Mouse (Mus musculus) midbrain, postnatal 0 days (tissue): ENCODE results near the gene Gna13. TPM values are rescaled to one million over a fixed set of nuclear protein-coding genes. Genes with fewer than 3 reads are reported as not detected.

ENCODE experiments used
- ATAC-seq: fragments of 200-750 bp; cut with Nextera tagmentation; 2 replicates; pipeline ENCODE4 v1.8.0; 2017; ENCODE audit warnings: moderate number of reproducible peaks, mild to moderate bottlenecking, moderate TSS enrichment, moderate library complexity; ENCODE audit not compliant: low FRiP score
- DNase-seq: peaks from one replicate; pipeline ENCODE4 v3.0.0-alpha.2; 2015; ENCODE audit warnings: low spot score
- H3K27ac ChIP-seq: fragments of 300-500 bp; sonication (generic); 2 replicates; pipeline ENCODE4 v1.5.1; 2014; ENCODE audit warnings: low read depth, mild to moderate bottlenecking, low read length, mixed read lengths
- H3K27me3 ChIP-seq: fragments of 300-500 bp; sonication (generic); 2 replicates; pipeline ENCODE4 v1.6.1; 2014; ENCODE audit warnings: low read length, control low read depth, mixed read lengths; ENCODE audit not compliant: insufficient read depth
- H3K36me3 ChIP-seq: fragments of 300-500 bp; sonication (generic); 2 replicates; pipeline ENCODE4 v1.6.1; 2014; ENCODE audit warnings: low read length, control low read depth, mixed read lengths; ENCODE audit not compliant: insufficient read depth
- H3K4me1 ChIP-seq: fragments of 300-500 bp; sonication (generic); 2 replicates; pipeline ENCODE4 v1.6.1; 2014; ENCODE audit warnings: mild to moderate bottlenecking, control low read depth, antibody characterized with exemption, low read length, mixed read lengths; ENCODE audit not compliant: insufficient read depth
- H3K4me2 ChIP-seq: fragments of 300-500 bp; sonication (generic); 2 replicates; pipeline ENCODE4 v1.6.1; 2014; ENCODE audit warnings: low read depth, mild to moderate bottlenecking, low read length, mixed read lengths; ENCODE audit not compliant: poor library complexity, severe bottlenecking
- H3K4me3 ChIP-seq: fragments of 300-500 bp; sonication (generic); 2 replicates; pipeline ENCODE4 v1.5.1; 2014; ENCODE audit warnings: low read depth, mild to moderate bottlenecking, low read length, moderate library complexity
- H3K9ac ChIP-seq: fragments of 300-500 bp; sonication (generic); replicated peaks from 2 replicates; pipeline ENCODE4 v1.6.1; 2014; ENCODE audit warnings: mild to moderate bottlenecking, low read length, moderate library complexity, mixed read lengths; ENCODE audit not compliant: poor library complexity, severe bottlenecking
- H3K9me3 ChIP-seq: fragments of 300-500 bp; sonication (generic); 2 replicates; pipeline ENCODE4 v1.6.1; 2016; ENCODE audit warnings: low read length, control low read depth
- CTCF ChIP-seq: IDR thresholded peaks from 2 replicates; pipeline ENCODE4 v1.5.1; 2016; ENCODE audit warnings: antibody characterized with exemption, mild to moderate bottlenecking
- WGBS: fragments of 180-500 bp; shearing (Covaris S2); extraction: QIAGEN DNeasy Blood & Tissue Kit; methylation state at CpG from one replicate; pipeline ENCODE4 v1.1.7; 2014; 5-methylcytosine and 5-hydroxymethylcytosine counted together
- polyA plus RNA-seq: library from polyadenylated mRNA; unstranded; fragments of >200 nt; fragmentation: Nextera tagmentation; extraction: Ambion mirVana; gene quantifications from 2 replicates; pipeline ENCODE4 v1.2.1, GENCODE M21; 2015
- total RNA-seq: library from RNA; depleted of rRNA; stranded (reverse); fragments of >200 nt; gene quantifications from 2 replicates; pipeline ENCODE4 v1.2.3, GENCODE M21; 2014

The Gna13 gene
- total and polyA plus RNA-seq, 2 experiments from 2014 or later, result 35.3 to 50.3 TPM

- H3K36me3 ChIP-seq, result peaks cover 24% of the 10 kb centered on the region
- H3K4me1 ChIP-seq, result no peaks in the 10 kb centered on the region
- H3K9ac ChIP-seq, result no peak overlapping the region
- WGBS, result 92% methylated on average over 9 of the region's 9 CpGs
- H3K27me3 ChIP-seq, result no peaks in the 10 kb centered on the region
- ATAC-seq (no peak), DNase-seq (no peak)
- no peaks in the 10 kb centered on the region for H3K9me3 ChIP-seq
- H3K4me2 ChIP-seq, result no peak overlapping the region
- TF ChIP-seq CTCF, result no peak
- H3K4me3 ChIP-seq, result no peak overlapping the region
- no peak overlapping the region for H3K27ac ChIP-seq
These were observed 32.7 kb downstream of the Gna13 start for GRCm38 (mm10) chr11:109395291-109395690.

- Histone ChIP-seq H3K9ac (no peak overlapping the region), H3K27ac (no peak overlapping the region), H3K4me3 (no peak overlapping the region), H3K36me3 (no peaks in the 10 kb centered on the region), H3K4me1 (no peaks in the 10 kb centered on the region), H3K27me3 (no peaks in the 10 kb centered on the region), H3K4me2 (no peak overlapping the region), H3K9me3 (no peaks in the 10 kb centered on the region)
- ATAC-seq, result no peak
- no peak for TF ChIP-seq CTCF
- DNase-seq, result no peak
- WGBS, result 88% methylated on average over 5 of the region's 5 CpGs
These were observed 43.8 kb downstream of the Gna13 start for GRCm38 (mm10) chr11:109406431-109406830.

- Histone ChIP-seq H3K9ac (no peak overlapping the region), H3K4me3 (no peak overlapping the region), H3K4me1 (no peaks in the 10 kb centered on the region), H3K9me3 (no peaks in the 10 kb centered on the region), H3K27ac (no peak overlapping the region), H3K27me3 (no peaks in the 10 kb centered on the region), H3K36me3 (no peaks in the 10 kb centered on the region), H3K4me2 (no peak overlapping the region)
- TF ChIP-seq CTCF, result no peak
- DNase-seq (no peak), ATAC-seq (no peak)
- 91% methylated on average over 15 of the region's 15 CpGs for WGBS
These were observed 47.8 kb downstream of the Gna13 start for GRCm38 (mm10) chr11:109410197-109410980.

- Histone ChIP-seq H3K27me3 (no peaks in the 10 kb centered on the region), H3K4me1 (no peaks in the 10 kb centered on the region), H3K9me3 (no peaks in the 10 kb centered on the region), H3K36me3 (no peaks in the 10 kb centered on the region), H3K4me2 (no peak within 1 kb of the TSS), H3K4me3 (no peak within 1 kb of the TSS), H3K27ac (no peak within 1 kb of the TSS), H3K9ac (no peak within 1 kb of the TSS)
- ATAC-seq (no peak), DNase-seq (no peak)
- no peak for TF ChIP-seq CTCF
- WGBS, result 90% methylated on average over 6 of the region's 6 CpGs
These were observed 51.0 kb downstream of the Gna13 start, which contains the start of gene 9930022D16Rik for GRCm38 (mm10) chr11:109413617-109414016. 9930022D16Rik (plus strand) TSS chr11:109413917.

GRCm38 (mm10) chr11:109414802-109415201 is 52.2 kb downstream of the Gna13 start:
- H3K9me3 ChIP-seq, result no peaks in the 10 kb centered on the region
- no peak for TF ChIP-seq CTCF
- H3K4me1 ChIP-seq, result no peaks in the 10 kb centered on the region
- no peaks in the 10 kb centered on the region for H3K27me3 ChIP-seq
- no peak overlapping the region for H3K27ac ChIP-seq
- H3K4me2 ChIP-seq, result no peak overlapping the region
- H3K9ac ChIP-seq, result no peak overlapping the region
- H3K4me3 ChIP-seq, result no peak overlapping the region
- no peak for ATAC-seq
- 84% methylated on average over 5 of the region's 5 CpGs for WGBS
- H3K36me3 ChIP-seq, result no peaks in the 10 kb centered on the region
- DNase-seq, result no peak

- no peak overlapping the region for H3K27ac ChIP-seq
- no peak for TF ChIP-seq CTCF
- no peak overlapping the region for H3K9ac ChIP-seq
- no peak overlapping the region for H3K4me2 ChIP-seq
- DNase-seq (no peak), ATAC-seq (no peak)
- no peaks in the 10 kb centered on the region for H3K36me3 ChIP-seq
- H3K4me1 ChIP-seq, result no peaks in the 10 kb centered on the region
- no peaks in the 10 kb centered on the region for H3K27me3 ChIP-seq
- 86% methylated on average over 8 of the region's 8 CpGs for WGBS
- no peaks in the 10 kb centered on the region for H3K9me3 ChIP-seq
- H3K4me3 ChIP-seq, result no peak overlapping the region
These were observed 54.2 kb downstream of the Gna13 start for GRCm38 (mm10) chr11:109416709-109417420.
